Mouse (Mus musculus): ENCODE data around the gene Olfr178. TPM values are rescaled to one million over a fixed set of nuclear protein-coding genes. Genes with fewer than 3 reads are reported as not detected.

The Olfr178 gene
- polyA plus RNA-seq (2014; fragmentation: Nextera tagmentation; extraction: Ambion mirVana) = not detected in 2 replicates

GRCm38 (mm10) chr16:58891963-58892362, at the start of gene Olfr178:
TSS of gene Olfr178 (minus strand) at chr16:58892063.
- Histone ChIP-seq H3K36me3 (ENCODE audit: control insufficient read depth, insufficient read depth, low read length) (no peaks in the 10 kb centered on the region), H3K27ac (ENCODE audit: low read depth, low read length) (no peak within 1 kb of the TSS), H3K4me1 (replicated peaks; ENCODE audit: control insufficient read depth, insufficient read depth, low read length) (no peaks in the 10 kb centered on the region), H3K9ac (ENCODE audit: low read depth, low read length) (no peak within 1 kb of the TSS), H3K27me3 (ENCODE audit: control insufficient read depth, insufficient read depth, low read length) (no peaks in the 10 kb centered on the region), H3K9me3 (ENCODE audit: control insufficient read depth, low read length) (no peaks in the 10 kb centered on the region), H3K4me2 (replicated peaks; ENCODE audit: low read depth, low read length) (no peak within 1 kb of the TSS), H3K4me3 (ENCODE audit: low read depth, low read length) (no peak within 1 kb of the TSS)
- WGBS = 90% methylated on average over 3 of the region's 3 CpGs
- no peak for DNase-seq (ENCODE audit: low spot score)
- ATAC-seq (ENCODE audit: low FRiP score) = no peak

GRCm38 (mm10) chr16:58929292-58929691, 37.4 kb upstream of the Olfr178 start, which contains the start of gene Olfr180:
TSS of gene Olfr180 (minus strand) at chr16:58929392.
- ATAC-seq (ENCODE audit: low FRiP score) (no peak), DNase-seq (ENCODE audit: low spot score) (no peak)
- Histone ChIP-seq H3K9ac (ENCODE audit: low read depth, low read length) (no peak within 1 kb of the TSS), H3K36me3 (ENCODE audit: control insufficient read depth, insufficient read depth, low read length) (no peaks in the 10 kb centered on the region), H3K4me3 (ENCODE audit: low read depth, low read length) (no peak within 1 kb of the TSS), H3K9me3 (ENCODE audit: control insufficient read depth, low read length) (no peaks in the 10 kb centered on the region), H3K4me2 (replicated peaks; ENCODE audit: low read depth, low read length) (no peak within 1 kb of the TSS), H3K27ac (ENCODE audit: low read depth, low read length) (no peak within 1 kb of the TSS), H3K4me1 (replicated peaks; ENCODE audit: control insufficient read depth, insufficient read depth, low read length) (no peaks in the 10 kb centered on the region), H3K27me3 (ENCODE audit: control insufficient read depth, insufficient read depth, low read length) (no peaks in the 10 kb centered on the region)
- WGBS = 81% methylated on average over 4 of the region's 4 CpGs

GRCm38 (mm10) chr16:58928655-58929054, 36.8 kb upstream of the Olfr178 start, which contains the start of gene Olfr181:
TSS of gene Olfr181 (minus strand) at chr16:58928755.
- Histone ChIP-seq H3K36me3 (ENCODE audit: control insufficient read depth, insufficient read depth, low read length) (no peaks in the 10 kb centered on the region), H3K27ac (ENCODE audit: low read depth, low read length) (no peak within 1 kb of the TSS), H3K9me3 (ENCODE audit: control insufficient read depth, low read length) (no peaks in the 10 kb centered on the region), H3K4me2 (replicated peaks; ENCODE audit: low read depth, low read length) (no peak within 1 kb of the TSS), H3K4me3 (ENCODE audit: low read depth, low read length) (no peak within 1 kb of the TSS), H3K4me1 (replicated peaks; ENCODE audit: control insufficient read depth, insufficient read depth, low read length) (no peaks in the 10 kb centered on the region), H3K27me3 (ENCODE audit: control insufficient read depth, insufficient read depth, low read length) (no peaks in the 10 kb centered on the region), H3K9ac (ENCODE audit: low read depth, low read length) (no peak within 1 kb of the TSS)
- ATAC-seq (ENCODE audit: low FRiP score) (no peak), DNase-seq (ENCODE audit: low spot score) (no peak)
- 66% methylated on average over 1 of the region's 1 CpGs for WGBS

DNA sequence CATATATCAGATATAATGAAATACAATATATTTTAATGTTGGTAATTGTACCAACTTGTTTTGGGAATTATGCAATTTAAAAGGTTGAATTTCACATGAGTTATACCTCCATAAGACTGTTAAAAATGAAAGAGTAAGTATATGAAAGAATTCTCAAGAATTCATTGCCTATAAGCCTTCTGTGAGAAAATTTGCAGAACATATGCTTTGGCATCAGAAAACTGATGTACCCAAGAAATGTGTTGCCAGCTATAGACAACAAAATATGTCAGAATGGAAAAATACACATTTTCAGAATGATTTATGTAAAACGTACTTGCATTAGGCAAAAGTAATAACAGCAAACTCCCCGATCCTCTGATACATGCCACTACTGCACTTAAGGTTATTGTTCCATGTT, 7.4 kb downstream of the Olfr178 start:
- H3K27ac ChIP-seq (ENCODE audit: low read depth, low read length) = no peak overlapping the region
- no peaks in the 10 kb centered on the region for H3K36me3 ChIP-seq (ENCODE audit: control insufficient read depth, insufficient read depth, low read length)
- no peaks in the 10 kb centered on the region for H3K27me3 ChIP-seq (ENCODE audit: control insufficient read depth, insufficient read depth, low read length)
- H3K4me2 ChIP-seq (replicated peaks; ENCODE audit: low read depth, low read length) = no peak overlapping the region
- no peak overlapping the region for H3K4me3 ChIP-seq (ENCODE audit: low read depth, low read length)
- no peak for ATAC-seq (ENCODE audit: low FRiP score)
- H3K9ac ChIP-seq (ENCODE audit: low read depth, low read length) = no peak overlapping the region
- DNase-seq (ENCODE audit: low spot score) = no peak
- no peaks in the 10 kb centered on the region for H3K4me1 ChIP-seq (replicated peaks; ENCODE audit: control insufficient read depth, insufficient read depth, low read length)
- H3K9me3 ChIP-seq (ENCODE audit: control insufficient read depth, low read length) = no peaks in the 10 kb centered on the region
- WGBS = 93% methylated on average over 2 of the region's 2 CpGs

DNA sequence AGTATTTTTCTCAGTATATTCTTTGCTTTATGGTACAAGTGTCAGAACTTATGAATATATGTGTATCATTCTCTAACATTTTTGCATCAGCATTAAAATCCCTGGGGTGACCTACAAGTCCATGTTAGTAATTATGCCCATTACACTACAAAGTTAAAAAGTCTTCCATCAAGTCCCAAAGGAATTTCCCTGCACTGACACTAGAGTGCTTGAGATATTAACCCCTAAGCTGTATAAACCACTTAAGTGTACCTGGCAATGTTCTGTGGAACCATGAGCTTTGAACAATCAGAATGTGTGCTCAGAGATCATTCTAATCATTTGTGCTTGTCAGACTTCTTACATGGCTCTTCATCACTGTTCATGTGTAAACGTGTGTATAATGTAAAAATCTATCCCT, 17.2 kb downstream of the Olfr178 start, which contains the start of gene Olfr177:
Gene Olfr177, minus strand, starts transcription at position 101 of the 400 bp plus-strand sequence.
- Histone ChIP-seq H3K4me3 (ENCODE audit: low read depth, low read length) (no peak within 1 kb of the TSS), H3K9ac (ENCODE audit: low read depth, low read length) (no peak within 1 kb of the TSS), H3K27ac (ENCODE audit: low read depth, low read length) (no peak within 1 kb of the TSS), H3K4me2 (replicated peaks; ENCODE audit: low read depth, low read length) (no peak within 1 kb of the TSS), H3K27me3 (ENCODE audit: control insufficient read depth, insufficient read depth, low read length) (no peaks in the 10 kb centered on the region), H3K36me3 (ENCODE audit: control insufficient read depth, insufficient read depth, low read length) (no peaks in the 10 kb centered on the region), H3K9me3 (ENCODE audit: control insufficient read depth, low read length) (no peaks in the 10 kb centered on the region), H3K4me1 (replicated peaks; ENCODE audit: control insufficient read depth, insufficient read depth, low read length) (no peaks in the 10 kb centered on the region)
- WGBS = 58% methylated on average over 1 of the region's 1 CpGs
- DNase-seq (ENCODE audit: low spot score) (no peak), ATAC-seq (ENCODE audit: low FRiP score) (no peak)

DNA sequence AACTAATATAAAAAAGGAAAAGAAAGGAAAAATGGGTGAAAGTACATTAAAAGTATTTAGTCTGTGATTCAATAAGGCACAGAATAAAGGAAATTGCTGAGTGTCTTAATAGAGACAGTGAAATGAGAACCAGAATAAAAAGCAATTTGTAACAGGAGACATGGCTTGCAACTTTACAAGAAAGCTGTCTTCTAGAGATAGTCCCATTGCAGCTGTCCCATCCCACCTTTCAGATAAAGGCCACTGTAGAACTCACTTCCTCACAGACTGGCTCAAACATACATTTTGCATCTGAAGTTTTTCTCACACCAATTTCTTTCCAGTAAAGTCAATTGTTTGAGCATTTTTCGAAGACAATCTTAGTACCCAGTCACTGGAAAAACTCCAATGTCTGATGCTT, 30.4 kb downstream of the Olfr178 start:
- Histone ChIP-seq H3K4me2 (replicated peaks; ENCODE audit: low read depth, low read length) (no peak overlapping the region), H3K9ac (ENCODE audit: low read depth, low read length) (no peak overlapping the region), H3K27me3 (ENCODE audit: control insufficient read depth, insufficient read depth, low read length) (no peaks in the 10 kb centered on the region), H3K27ac (ENCODE audit: low read depth, low read length) (no peak overlapping the region), H3K4me3 (ENCODE audit: low read depth, low read length) (no peak overlapping the region), H3K4me1 (replicated peaks; ENCODE audit: control insufficient read depth, insufficient read depth, low read length) (no peaks in the 10 kb centered on the region), H3K9me3 (ENCODE audit: control insufficient read depth, low read length) (no peaks in the 10 kb centered on the region), H3K36me3 (ENCODE audit: control insufficient read depth, insufficient read depth, low read length) (no peaks in the 10 kb centered on the region)
- ATAC-seq (ENCODE audit: low FRiP score) (no peak), DNase-seq (ENCODE audit: low spot score) (no peak)
- 86% methylated on average over 1 of the region's 1 CpGs for WGBS

GRCm38 (mm10) chr16:58860032-58860737, 31.7 kb downstream of the Olfr178 start:
- WGBS = 85% methylated on average over 2 of the region's 2 CpGs
- Histone ChIP-seq H3K9ac (ENCODE audit: low read depth, low read length) (no peak overlapping the region), H3K36me3 (ENCODE audit: control insufficient read depth, insufficient read depth, low read length) (no peaks in the 10 kb centered on the region), H3K4me1 (replicated peaks; ENCODE audit: control insufficient read depth, insufficient read depth, low read length) (no peaks in the 10 kb centered on the region), H3K27ac (ENCODE audit: low read depth, low read length) (no peak overlapping the region), H3K27me3 (ENCODE audit: control insufficient read depth, insufficient read depth, low read length) (no peaks in the 10 kb centered on the region), H3K4me2 (replicated peaks; ENCODE audit: low read depth, low read length) (no peak overlapping the region), H3K9me3 (ENCODE audit: control insufficient read depth, low read length) (no peaks in the 10 kb centered on the region), H3K4me3 (ENCODE audit: low read depth, low read length) (no peak overlapping the region)
- ATAC-seq (ENCODE audit: low FRiP score) (no peak), DNase-seq (ENCODE audit: low spot score) (no peak)

Other genes with a start within 250 kb of the Olfr178 start
- 21.0 and 23.4 TPM in 2 replicates for gene Cpox, start 221.8 kb downstream of the Olfr178 start, polyA plus RNA-seq (2014; fragmentation: Nextera tagmentation; extraction: Ambion mirVana)
- gene Gpr15, start 173.0 kb downstream of the Olfr178 start, polyA plus RNA-seq (2014; fragmentation: Nextera tagmentation; extraction: Ambion mirVana) = not detected in 2 replicates
- 137 and 140 TPM in 2 replicates for gene Cldnd1, start 164.2 kb downstream of the Olfr178 start, polyA plus RNA-seq (2014; fragmentation: Nextera tagmentation; extraction: Ambion mirVana)
- not detected in 2 replicates for gene Olfr172, start 128.9 kb downstream of the Olfr178 start, polyA plus RNA-seq (2014; fragmentation: Nextera tagmentation; extraction: Ambion mirVana)
- gene Olfr173, start 91.8 kb downstream of the Olfr178 start, polyA plus RNA-seq (2014; fragmentation: Nextera tagmentation; extraction: Ambion mirVana) = not detected in 2 replicates
- gene Olfr175-ps1, start 65.3 kb downstream of the Olfr178 start, polyA plus RNA-seq (2014; fragmentation: Nextera tagmentation; extraction: Ambion mirVana) = not detected in 2 replicates
- not detected in 2 replicates for gene Olfr177, start 17.3 kb downstream of the Olfr178 start, polyA plus RNA-seq (2014; fragmentation: Nextera tagmentation; extraction: Ambion mirVana)
- not detected in 2 replicates for gene Olfr181, start 36.7 kb upstream of the Olfr178 start, polyA plus RNA-seq (2014; fragmentation: Nextera tagmentation; extraction: Ambion mirVana)
- gene Olfr180, start 37.3 kb upstream of the Olfr178 start, polyA plus RNA-seq (2014; fragmentation: Nextera tagmentation; extraction: Ambion mirVana) = not detected in 2 replicates
- not detected in 2 replicates for gene Olfr183, start 103.3 kb upstream of the Olfr178 start, polyA plus RNA-seq (2014; fragmentation: Nextera tagmentation; extraction: Ambion mirVana)
- gene Olfr186, start 138.2 kb upstream of the Olfr178 start, polyA plus RNA-seq (2014; fragmentation: Nextera tagmentation; extraction: Ambion mirVana) = not detected in 2 replicates
- not detected in 2 replicates for gene Olfr187, start 147.7 kb upstream of the Olfr178 start, polyA plus RNA-seq (2014; fragmentation: Nextera tagmentation; extraction: Ambion mirVana)
- not detected in 2 replicates for gene Olfr190, start 185.9 kb upstream of the Olfr178 start, polyA plus RNA-seq (2014; fragmentation: Nextera tagmentation; extraction: Ambion mirVana)
- not detected in 2 replicates for gene Olfr191, start 197.8 kb upstream of the Olfr178 start, polyA plus RNA-seq (2014; fragmentation: Nextera tagmentation; extraction: Ambion mirVana)
- not detected in 2 replicates for gene Olfr193, start 219.8 kb upstream of the Olfr178 start, polyA plus RNA-seq (2014; fragmentation: Nextera tagmentation; extraction: Ambion mirVana)
- gene Olfr194, start 229.0 kb upstream of the Olfr178 start, polyA plus RNA-seq (2014; fragmentation: Nextera tagmentation; extraction: Ambion mirVana) = not detected in 2 replicates